Mouse (Mus musculus): ENCODE results near the gene Nr2e3. TPM values are rescaled to one million over a fixed set of nuclear protein-coding genes. Genes with fewer than 3 reads are reported as not detected.

Nr2e3 gene
- total RNA-seq, 1 experiment from 2014 or later, result not detected

Other genes starting within 250 kb of the Nr2e3 start
- 4.3 and 7.4 TPM in 2 replicates for gene Senp8, start 209.9 kb downstream of the Nr2e3 start, total RNA-seq (2017)
- 19.3 and 45.7 TPM in 2 replicates for gene Myo9a, start 209.8 kb downstream of the Nr2e3 start, total RNA-seq (2017)

Measured in common myeloid progenitor, adult 5-6 weeks (primary cell).